Mouse (Mus musculus) lung, embryonic 14.5 days (tissue): ENCODE data around the gene Fam71d. TPM values are rescaled to one million over a fixed set of nuclear protein-coding genes. Genes with fewer than 3 reads are reported as not detected.

ENCODE experiments used
- ATAC-seq: fragments of 200-750 bp; cut with Nextera tagmentation; 2 replicates; pipeline ENCODE4 v1.8.0; 2017; ENCODE audit warnings: mild to moderate bottlenecking, moderate TSS enrichment, moderate library complexity; ENCODE audit not compliant: insufficient read depth
- DNase-seq: peaks from one replicate; pipeline ENCODE4 v3.0.0-alpha.2; 2015
- H3K27ac ChIP-seq: fragments of 300-500 bp; sonication (generic); 2 replicates; pipeline ENCODE4 v1.5.1; 2014; ENCODE audit warnings: low read depth, mild to moderate bottlenecking, moderate library complexity
- H3K27me3 ChIP-seq: fragments of 300-500 bp; sonication (generic); 2 replicates; pipeline ENCODE4 v1.6.1; 2014; ENCODE audit warnings: low read length, control low read depth; ENCODE audit not compliant: insufficient read depth
- H3K36me3 ChIP-seq: fragments of 300-500 bp; sonication (generic); 2 replicates; pipeline ENCODE4 v1.6.1; 2014; ENCODE audit warnings: control low read depth; ENCODE audit not compliant: insufficient read depth
- H3K4me1 ChIP-seq: fragments of 300-500 bp; sonication (generic); 2 replicates; pipeline ENCODE4 v1.6.1; 2014; ENCODE audit warnings: antibody characterized with exemption, control low read depth; ENCODE audit not compliant: insufficient read depth
- H3K4me2 ChIP-seq: fragments of 300-500 bp; sonication (generic); 2 replicates; pipeline ENCODE4 v1.6.1; 2014; ENCODE audit warnings: mild to moderate bottlenecking
- H3K4me3 ChIP-seq: fragments of 300-500 bp; sonication (generic); 2 replicates; pipeline ENCODE4 v1.5.1; 2014; ENCODE audit warnings: low read depth, low read length
- H3K9ac ChIP-seq: fragments of 300-500 bp; sonication (generic); 2 replicates; pipeline ENCODE4 v1.6.1; 2014
- H3K9me3 ChIP-seq: fragments of 300-500 bp; sonication (generic); 2 replicates; pipeline ENCODE4 v1.6.1; 2016; ENCODE audit warnings: low read depth, low read length, control low read depth
- CTCF ChIP-seq: IDR thresholded peaks from 2 replicates; pipeline ENCODE4 v1.5.1; 2016; ENCODE audit warnings: antibody characterized with exemption, low read depth
- WGBS: fragments of 180-500 bp; shearing (Covaris S2); extraction: QIAGEN DNeasy Blood & Tissue Kit; methylation state at CpG from one replicate; pipeline ENCODE4 v1.1.7; 2014; 5-methylcytosine and 5-hydroxymethylcytosine counted together
- polyA plus RNA-seq: library from polyadenylated mRNA; unstranded; fragments of >200 nt; fragmentation: Nextera tagmentation; extraction: Ambion mirVana; gene quantifications from 2 replicates; pipeline ENCODE4 v1.2.1, GENCODE M21; 2014

The Fam71d gene
- not detected in 2 replicates for polyA plus RNA-seq

DNA sequence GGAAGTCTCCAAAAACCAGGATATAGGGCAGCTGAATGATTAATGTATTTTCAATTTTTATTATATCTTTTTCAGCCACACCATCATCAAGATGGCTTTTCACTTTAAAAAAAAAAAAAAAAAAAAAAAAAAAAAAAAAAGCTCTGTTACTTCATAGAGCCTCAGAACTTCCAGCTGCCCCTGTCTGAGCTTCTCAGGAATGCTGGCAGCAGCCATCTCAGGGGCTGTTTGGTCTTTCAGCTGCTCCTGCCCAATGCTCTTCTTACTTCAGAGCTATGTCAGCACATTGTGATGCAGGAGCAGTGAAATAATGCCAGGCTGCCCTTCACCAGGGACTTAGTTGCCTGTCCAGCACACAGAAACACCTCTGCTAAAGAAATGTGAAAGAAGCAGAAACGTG is at the start of gene Fam71d:
Gene Fam71d (plus strand): TSS at position 211 of the 400 bp plus-strand sequence.
- no peak within 1 kb of the TSS for H3K4me3 ChIP-seq
- no peak for ATAC-seq
- no peaks in the 10 kb centered on the region for H3K27me3 ChIP-seq
- 50% methylated on average over 1 of the region's 1 CpGs for WGBS
- no peak within 1 kb of the TSS for H3K4me2 ChIP-seq
- no peak within 1 kb of the TSS for H3K9ac ChIP-seq
- no peak for DNase-seq
- TF ChIP-seq CTCF, result no peak
- no peaks in the 10 kb centered on the region for H3K4me1 ChIP-seq
- H3K27ac ChIP-seq, result no peak within 1 kb of the TSS
- H3K36me3 ChIP-seq, result no peaks in the 10 kb centered on the region
- H3K9me3 ChIP-seq, result no peaks in the 10 kb centered on the region

DNA sequence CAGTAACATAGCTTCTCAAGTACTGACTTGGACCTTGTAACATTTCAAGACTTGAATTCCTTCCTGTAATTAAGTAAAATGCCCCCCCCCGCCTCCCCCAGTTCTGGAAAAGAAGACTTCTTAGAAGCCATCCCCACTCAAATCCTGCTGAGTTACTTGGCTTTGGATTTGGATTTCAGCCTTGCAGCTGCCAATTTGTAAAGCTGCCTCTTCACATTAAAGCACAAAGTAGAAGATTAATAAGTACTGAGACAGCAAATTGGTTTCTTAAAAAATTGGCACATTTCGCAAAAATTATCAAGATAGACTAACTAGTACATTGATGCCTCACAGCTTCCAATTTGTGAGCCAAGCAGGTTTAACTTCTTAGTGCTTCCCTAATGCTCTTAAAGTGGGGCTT is 47.6 kb upstream of the Fam71d start:
- Histone ChIP-seq H3K36me3 (no peaks in the 10 kb centered on the region), H3K4me2 (no peak overlapping the region), H3K27ac (no peak overlapping the region), H3K9ac (no peak overlapping the region), H3K27me3 (no peaks in the 10 kb centered on the region), H3K4me1 (no peaks in the 10 kb centered on the region), H3K9me3 (no peaks in the 10 kb centered on the region), H3K4me3 (no peak overlapping the region)
- DNase-seq (peak; percentile 7), ATAC-seq (no peak)
- TF ChIP-seq CTCF, result no peak
- 85% methylated on average over 2 of the region's 2 CpGs for WGBS

DNA sequence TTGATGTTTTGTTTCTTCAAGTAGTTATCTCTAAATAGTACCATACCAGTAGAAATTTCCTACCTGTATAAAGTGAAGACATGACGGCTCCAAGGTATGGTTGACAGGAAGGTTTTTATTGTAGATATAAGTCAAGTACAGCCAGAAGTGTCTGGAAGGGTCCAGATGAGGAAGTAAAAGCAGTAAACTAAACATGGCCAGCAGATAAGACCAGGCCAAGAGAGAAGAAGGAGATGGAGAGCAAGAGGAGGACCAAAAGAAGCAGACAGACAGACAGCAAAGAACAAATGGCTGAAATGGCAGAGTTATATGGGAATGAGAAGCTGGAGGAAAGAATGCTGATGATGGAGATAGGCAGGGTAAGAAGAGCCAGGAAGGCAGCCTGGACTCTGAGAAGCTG is 46.1 kb upstream of the Fam71d start:
- DNase-seq, result no peak
- 68% methylated on average over 1 of the region's 1 CpGs for WGBS
- Histone ChIP-seq H3K27me3 (no peaks in the 10 kb centered on the region), H3K4me2 (no peak overlapping the region), H3K4me1 (no peaks in the 10 kb centered on the region), H3K27ac (no peak overlapping the region), H3K36me3 (no peaks in the 10 kb centered on the region), H3K4me3 (no peak overlapping the region), H3K9ac (no peak overlapping the region), H3K9me3 (no peaks in the 10 kb centered on the region)
- TF ChIP-seq CTCF, result no peak
- ATAC-seq, result no peak

DNA sequence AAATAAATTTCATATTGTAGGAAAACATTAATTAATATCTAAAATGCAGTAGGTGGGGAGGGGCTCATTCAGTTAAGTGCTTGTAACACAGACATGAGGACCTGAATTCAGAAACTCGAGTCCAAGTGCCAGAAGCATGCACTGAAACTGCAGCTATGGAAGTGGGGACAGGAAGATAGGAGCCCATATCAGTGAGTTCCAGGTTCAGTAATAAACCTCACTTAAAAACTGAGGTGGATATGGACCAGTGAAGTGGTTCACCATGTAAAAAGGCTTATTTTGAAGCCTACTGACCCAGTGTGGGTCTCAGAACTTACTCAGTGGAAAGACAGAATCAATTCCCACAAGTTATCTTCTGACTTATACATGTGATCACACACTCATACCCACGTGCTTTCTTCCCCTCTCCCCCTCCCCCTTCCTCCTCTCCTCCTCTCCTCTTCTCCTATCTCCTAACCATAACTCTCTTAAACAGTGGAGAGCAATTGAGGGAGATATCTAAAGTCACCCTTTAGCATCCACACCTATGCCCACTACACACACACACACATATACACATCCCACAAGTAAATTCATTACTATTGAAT is 31.5 kb upstream of the Fam71d start:
- Histone ChIP-seq H3K9ac (no peak overlapping the region), H3K9me3 (no peaks in the 10 kb centered on the region), H3K4me1 (no peaks in the 10 kb centered on the region), H3K36me3 (no peaks in the 10 kb centered on the region), H3K4me2 (no peak overlapping the region), H3K27me3 (no peaks in the 10 kb centered on the region), H3K27ac (no peak overlapping the region), H3K4me3 (no peak overlapping the region)
- no peak for TF ChIP-seq CTCF
- 24% methylated on average over 2 of the region's 2 CpGs for WGBS
- DNase-seq (no peak), ATAC-seq (no peak)

GRCm38 (mm10) chr12:78678101-78678806 is 13.1 kb upstream of the Fam71d start:
- Histone ChIP-seq H3K4me3 (no peak overlapping the region), H3K27me3 (no peaks in the 10 kb centered on the region), H3K27ac (no peak overlapping the region), H3K9me3 (no peaks in the 10 kb centered on the region), H3K9ac (no peak overlapping the region), H3K4me2 (no peak overlapping the region), H3K36me3 (no peaks in the 10 kb centered on the region), H3K4me1 (no peaks in the 10 kb centered on the region)
- no peak for ATAC-seq
- TF ChIP-seq CTCF, result no peak
- 87% methylated on average over 5 of the region's 5 CpGs for WGBS
- no peak for DNase-seq

DNA sequence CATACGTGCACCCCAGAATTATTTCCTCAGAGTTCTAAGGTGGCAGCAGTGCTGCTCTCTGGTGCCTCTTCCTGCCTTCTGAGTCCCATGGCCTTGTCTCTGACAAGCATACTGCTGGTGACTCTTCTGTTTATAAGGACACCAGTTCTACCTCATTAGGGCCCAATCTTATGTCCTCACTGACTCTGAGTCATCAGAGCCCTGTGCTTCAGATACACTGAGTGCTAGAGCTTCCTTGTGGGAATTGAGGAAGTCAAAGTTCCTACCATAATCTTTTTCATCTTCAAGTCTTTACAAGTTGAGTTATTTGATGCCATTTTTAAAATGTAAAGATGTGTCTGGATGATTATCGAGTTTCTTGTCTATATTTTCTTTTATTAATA is 12.5 kb upstream of the Fam71d start:
- no peak overlapping the region for H3K4me3 ChIP-seq
- 84% methylated on average over 2 of the region's 2 CpGs for WGBS
- H3K27ac ChIP-seq, result no peak overlapping the region
- ATAC-seq, result no peak
- no peaks in the 10 kb centered on the region for H3K27me3 ChIP-seq
- H3K4me2 ChIP-seq, result no peak overlapping the region
- DNase-seq, result no peak
- no peak overlapping the region for H3K9ac ChIP-seq
- H3K36me3 ChIP-seq, result no peaks in the 10 kb centered on the region
- H3K9me3 ChIP-seq, result no peaks in the 10 kb centered on the region
- TF ChIP-seq CTCF, result no peak
- H3K4me1 ChIP-seq, result no peaks in the 10 kb centered on the region

DNA sequence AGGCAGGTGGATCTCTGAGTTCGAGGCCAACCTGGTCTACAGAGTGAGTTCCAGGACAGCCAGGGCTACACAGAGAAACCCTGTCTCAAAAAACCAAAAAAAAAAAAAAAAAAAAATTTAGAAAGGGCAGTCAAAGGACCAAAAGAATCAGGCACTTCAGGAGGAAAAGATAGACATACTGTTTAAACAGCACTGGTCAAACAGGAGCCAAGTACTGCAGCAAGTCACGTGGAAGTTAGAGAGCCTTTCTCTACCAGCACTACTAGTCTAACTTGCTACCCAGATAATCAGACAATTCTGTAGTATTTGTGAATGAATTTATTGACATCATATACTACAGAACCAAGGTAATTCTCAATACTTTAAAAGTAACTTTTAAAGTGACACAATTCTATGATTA is 10.3 kb upstream of the Fam71d start:
- Histone ChIP-seq H3K4me1 (no peaks in the 10 kb centered on the region), H3K27ac (no peak overlapping the region), H3K4me2 (no peak overlapping the region), H3K9ac (no peak overlapping the region), H3K27me3 (no peaks in the 10 kb centered on the region), H3K36me3 (no peaks in the 10 kb centered on the region), H3K4me3 (no peak overlapping the region), H3K9me3 (no peaks in the 10 kb centered on the region)
- WGBS, result 72% methylated on average over 2 of the region's 2 CpGs
- peak; percentile 9 for DNase-seq
- ATAC-seq, result peak; percentile 78; the same call in 1 of the 2 replicates
- no peak for TF ChIP-seq CTCF
